Mouse (Mus musculus): ENCODE data around the gene Anks1b.

DNA sequence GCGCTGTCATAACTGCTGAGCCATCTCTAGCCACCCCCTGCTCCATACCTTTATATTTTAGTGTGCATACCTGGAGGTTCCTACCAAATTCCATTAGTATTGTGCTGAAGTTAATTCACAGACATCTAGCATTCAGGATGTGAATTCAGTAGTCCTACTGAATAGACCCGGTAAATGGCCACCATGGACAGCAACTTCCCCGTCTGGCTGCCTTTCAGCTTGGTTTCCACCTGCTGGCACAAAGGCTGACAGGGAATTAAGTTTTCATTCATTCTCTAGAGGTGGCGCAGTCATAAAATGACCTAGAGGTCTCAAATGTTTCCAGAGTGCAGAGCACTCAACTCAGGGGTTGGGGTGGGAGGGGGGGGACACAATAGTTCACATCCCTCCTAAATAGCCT is 953.6 kb downstream of the Anks1b start:
- no peak for TF ChIP-seq POLR2A (IDR thresholded peaks at IDR 0.05; ENCODE audit: low read depth, low read length)
- TF ChIP-seq CTCF (IDR thresholded peaks at IDR 0.05; ENCODE audit: extremely low read depth, insufficient read length, insufficient replicate concordance, low read depth, low read length) = no peak

All from small intestine, adult 2 months (tissue).